Mouse (Mus musculus) forebrain, embryonic 11.5 days (tissue): ENCODE results near the gene Ccne1. TPM values are rescaled to one million over a fixed set of nuclear protein-coding genes. Genes with fewer than 3 reads are reported as not detected.
"Not testable (repeated sequence)": the region's sequence is repeated elsewhere in the genome, so short reads cannot be mapped to it uniquely, and the experiment has no call there.

ENCODE experiments used
- ATAC-seq: fragments of 200-750 bp; cut with Nextera tagmentation; replicated peaks from 2 replicates; pipeline ENCODE4 v1.8.0; 2017; ENCODE audit warnings: moderate TSS enrichment; ENCODE audit not compliant: low FRiP score
- DNase-seq: peaks from one replicate; pipeline ENCODE4 v3.0.0-alpha.2; 2017; ENCODE audit warnings: low spot score
- H3K27ac ChIP-seq: fragments of 300-500 bp; sonication (generic); 2 replicates; pipeline ENCODE4 v1.5.1; 2014; ENCODE audit warnings: low read depth, low read length
- H3K27me3 ChIP-seq: fragments of 300-500 bp; sonication (generic); 2 replicates; pipeline ENCODE4 v1.6.1; 2014; ENCODE audit warnings: mild to moderate bottlenecking, low read length, mixed read lengths; ENCODE audit not compliant: control insufficient read depth, insufficient read depth
- H3K36me3 ChIP-seq: fragments of 300-500 bp; sonication (generic); 2 replicates; pipeline ENCODE4 v1.6.1; 2014; ENCODE audit warnings: mild to moderate bottlenecking, low read length, moderate library complexity, mixed read lengths; ENCODE audit not compliant: control insufficient read depth, insufficient read depth
- H3K4me1 ChIP-seq: fragments of 300-500 bp; sonication (generic); replicated peaks from 2 replicates; pipeline ENCODE4 v1.6.1; 2014; ENCODE audit warnings: low read length, mixed read lengths; ENCODE audit not compliant: control insufficient read depth, insufficient read depth
- H3K4me2 ChIP-seq: fragments of 300-500 bp; sonication (generic); 2 replicates; pipeline ENCODE4 v1.6.1; 2014; ENCODE audit warnings: low read depth, mild to moderate bottlenecking, low read length, moderate library complexity, mixed read lengths; ENCODE audit not compliant: severe bottlenecking
- H3K4me3 ChIP-seq: fragments of 300-500 bp; sonication (generic); 2 replicates; pipeline ENCODE4 v1.5.1; 2014; ENCODE audit warnings: low read depth, low read length
- H3K9ac ChIP-seq: fragments of 300-500 bp; sonication (generic); 2 replicates; pipeline ENCODE4 v1.6.1; 2014; ENCODE audit warnings: low read length
- H3K9me3 ChIP-seq: fragments of 300-500 bp; sonication (generic); 2 replicates; pipeline ENCODE4 v1.6.1; 2016; ENCODE audit warnings: low read length, mixed read lengths; ENCODE audit not compliant: control insufficient read depth
- WGBS: fragments of 180-500 bp; shearing (Covaris S2); extraction: QIAGEN DNeasy Blood & Tissue Kit; methylation state at CpG from one replicate; pipeline ENCODE4 v1.1.7; 2014; 5-methylcytosine and 5-hydroxymethylcytosine counted together
- polyA plus RNA-seq: library from polyadenylated mRNA; unstranded; fragments of >200 nt; fragmentation: Nextera tagmentation; extraction: Ambion mirVana; gene quantifications from 2 replicates; pipeline ENCODE4 v1.2.1, GENCODE M21; 2014

Gene Ccne1
- polyA plus RNA-seq, 1 experiment from 2014 or later, result 68.6 TPM

- no peak; the same call in 1 of the 2 replicates for ATAC-seq
- H3K4me3 ChIP-seq, result no peak overlapping the region
- H3K27me3 ChIP-seq, result no peaks in the 10 kb centered on the region
- no peak overlapping the region for H3K27ac ChIP-seq
- no peaks in the 10 kb centered on the region for H3K36me3 ChIP-seq
- no peak overlapping the region for H3K9ac ChIP-seq
- peak; percentile 72 for DNase-seq
- H3K9me3 ChIP-seq, result no peaks in the 10 kb centered on the region
- H3K4me2 ChIP-seq, result no peak overlapping the region
- 37% methylated on average over 5 of the region's 5 CpGs for WGBS
- 0 out of 2 replicates have a peak, but pooled peaks cover 2% of the 10 kb centered on the region for H3K4me1 ChIP-seq
Observed at GRCm38 (mm10) chr7:38131186-38131585, 23.9 kb upstream of the Ccne1 start.

- ATAC-seq (no peak; the same call in 1 of the 2 replicates), DNase-seq (no peak)
Observed at GRCm38 (mm10) chr7:38129986-38130729, 22.8 kb upstream of the Ccne1 start.

GRCm38 (mm10) chr7:38129491-38129890, 22.2 kb upstream of the Ccne1 start:
- no peak overlapping the region for H3K4me3 ChIP-seq
- H3K36me3 ChIP-seq, result no peaks in the 10 kb centered on the region
- DNase-seq (no peak), ATAC-seq (no peak)
- H3K4me1 ChIP-seq, result 0 out of 2 replicates have a peak, but pooled peaks cover 2% of the 10 kb centered on the region
- no peak overlapping the region for H3K9ac ChIP-seq
- H3K27me3 ChIP-seq, result no peaks in the 10 kb centered on the region
- WGBS, result 94% methylated on average over 6 of the region's 6 CpGs
- no peaks in the 10 kb centered on the region for H3K9me3 ChIP-seq
- no peak overlapping the region for H3K4me2 ChIP-seq
- no peak overlapping the region for H3K27ac ChIP-seq

More at GRCm38 (mm10) chr7:38129986-38130729, 22.8 kb upstream of the Ccne1 start:
- Histone ChIP-seq H3K4me1 (0 out of 2 replicates have a peak, but pooled peaks cover 2% of the 10 kb centered on the region), H3K27ac (no peak overlapping the region), H3K27me3 (no peaks in the 10 kb centered on the region), H3K9ac (no peak overlapping the region), H3K36me3 (no peaks in the 10 kb centered on the region), H3K9me3 (no peaks in the 10 kb centered on the region), H3K4me2 (no peak overlapping the region), H3K4me3 (no peak overlapping the region)
- 79% methylated on average over 26 of the region's 26 CpGs for WGBS

- not testable (repeated sequence) for DNase-seq, H3K4me2 ChIP-seq, H3K4me3 ChIP-seq, H3K4me1 ChIP-seq, H3K9ac ChIP-seq, H3K36me3 ChIP-seq, H3K27ac ChIP-seq, H3K27me3 ChIP-seq, ATAC-seq, H3K9me3 ChIP-seq
- 79% methylated on average over 5 of the region's 5 CpGs for WGBS
Observed at GRCm38 (mm10) chr7:38128256-38128655, 20.9 kb upstream of the Ccne1 start.

GRCm38 (mm10) chr7:38125565-38126159, 18.3 kb upstream of the Ccne1 start:
- H3K27me3 ChIP-seq, result no peaks in the 10 kb centered on the region
- DNase-seq (no peak), ATAC-seq (no peak)
- no peak overlapping the region for H3K4me2 ChIP-seq
- no peak overlapping the region; the same call in 1 of the 2 replicates for H3K9ac ChIP-seq
- H3K4me3 ChIP-seq, result no peak overlapping the region
- H3K9me3 ChIP-seq, result no peaks in the 10 kb centered on the region
- H3K27ac ChIP-seq, result no peak overlapping the region
- WGBS, result 75% methylated on average over 12 of the region's 12 CpGs
- no peaks in the 10 kb centered on the region for H3K36me3 ChIP-seq
- H3K4me1 ChIP-seq, result 0 out of 2 replicates have a peak, but pooled peaks cover 2% of the 10 kb centered on the region

- H3K4me1 ChIP-seq, H3K4me2 ChIP-seq, DNase-seq, H3K4me3 ChIP-seq, H3K36me3 ChIP-seq, H3K9me3 ChIP-seq, H3K9ac ChIP-seq, H3K27ac ChIP-seq, ATAC-seq, H3K27me3 ChIP-seq: not testable (repeated sequence)
- WGBS, result 91% methylated on average over 2 of the region's 2 CpGs
Observed at GRCm38 (mm10) chr7:38124164-38124563, 16.8 kb upstream of the Ccne1 start.

- DNase-seq, result no peak
- Histone ChIP-seq H3K4me3 (no peak overlapping the region), H3K27me3 (no peaks in the 10 kb centered on the region), H3K9ac (no peak overlapping the region), H3K36me3 (no peaks in the 10 kb centered on the region), H3K27ac (no peak overlapping the region), H3K4me1 (no peaks in the 10 kb centered on the region), H3K9me3 (no peaks in the 10 kb centered on the region), H3K4me2 (no peak overlapping the region)
- ATAC-seq, result no peak
- WGBS, result 11% methylated on average over 1 of the region's 1 CpGs
Observed at GRCm38 (mm10) chr7:38118594-38118993, 11.3 kb upstream of the Ccne1 start.

GRCm38 (mm10) chr7:38112451-38112850, 5.1 kb upstream of the Ccne1 start:
- no peak for ATAC-seq
- no peak overlapping the region for H3K27ac ChIP-seq
- H3K36me3 ChIP-seq, result no peaks in the 10 kb centered on the region

More at GRCm38 (mm10) chr7:38112451-38112850, 5.1 kb upstream of the Ccne1 start:
- Histone ChIP-seq H3K4me1 (peaks cover 5% of the 10 kb centered on the region), H3K27me3 (no peaks in the 10 kb centered on the region), H3K4me3 (no peak overlapping the region), H3K9me3 (no peaks in the 10 kb centered on the region), H3K4me2 (no peak overlapping the region), H3K9ac (no peak overlapping the region)
- 91% methylated on average over 9 of the region's 9 CpGs for WGBS
- DNase-seq, result no peak
